Mouse (Mus musculus) lung, adult 2 months (tissue): Measurements from ENCODE around the gene Itga10. TPM values are rescaled to one million over a fixed set of nuclear protein-coding genes. Genes with fewer than 3 reads are reported as not detected.
A peak's percentile ranks its signal among the peaks of the same experiment; 100 is the strongest.
"Not testable (repeated sequence)": the region's sequence is repeated elsewhere in the genome, so short reads cannot be mapped to it uniquely, and the experiment has no call there.

Experiments used
- DNase-seq: peaks from one replicate; pipeline ENCODE4 v3.0.0; 2022
- H3K4me1 ChIP-seq: fragments of 200-500 bp; 2 replicates; pipeline ENCODE4 v1.6.1; 2011; ENCODE audit warnings: low read length; ENCODE audit not compliant: control insufficient read depth, insufficient read depth
- H3K4me3 ChIP-seq: fragments of 200-500 bp; replicated peaks from 2 replicates; pipeline ENCODE3; 2011; ENCODE audit warnings: low read depth, mild to moderate bottlenecking, control low read depth, low read length; ENCODE audit errors: extremely low read depth
- CTCF ChIP-seq: fragments of 200-500 bp; IDR thresholded peaks from 2 replicates; pipeline ENCODE4 v1.5.1; 2011; ENCODE audit warnings: mild to moderate bottlenecking, low read length, control low read depth; ENCODE audit not compliant: insufficient read depth
- POLR2A ChIP-seq: fragments of 200-500 bp; IDR thresholded peaks from 2 replicates; pipeline ENCODE4 v1.6.1; 2011; ENCODE audit warnings: low read depth, mild to moderate bottlenecking, control low read depth, low read length, borderline replicate concordance; ENCODE audit errors: extremely low read depth
- WGBS: fragments of 180-500 bp; shearing (Covaris S2); methylation state at CpG from one replicate; pipeline ENCODE4 v1.1.7; 2018; 5-methylcytosine and 5-hydroxymethylcytosine counted together
- polyA plus RNA-seq: library from polyadenylated mRNA; depleted of rRNA; stranded (reverse); fragments of >200 nt; gene quantifications from 2 replicates; pipeline ENCODE4 v1.2.3, GENCODE M21; 2012

Gene Itga10
- polyA plus RNA-seq, 1 experiment, result 2.3 TPM

- WGBS, result 2% methylated on average over 31 of the region's 40 CpGs
- peak; percentile 63 for DNase-seq
- H3K4me1 ChIP-seq, result peaks cover 12% of the 10 kb centered on the region
- peak overlapping the region; percentile 74 for H3K4me3 ChIP-seq
- TF ChIP-seq CTCF (no peak), POLR2A (peak; percentile 77; the same call in 1 of the 2 replicates)
Observed at GRCm38 (mm10) chr3:96601251-96601787, 44.1 kb upstream of the Itga10 start.

GRCm38 (mm10) chr3:96601941-96602703, 43.3 kb upstream of the Itga10 start:
- 29% methylated on average over 10 of the region's 10 CpGs for WGBS
- no peak for TF ChIP-seq POLR2A
- DNase-seq, result no peak
- peaks cover 7% of the 10 kb centered on the region for H3K4me1 ChIP-seq
- H3K4me3 ChIP-seq, result peak overlapping the region; percentile 45

GRCm38 (mm10) chr3:96602704-96603084, 42.7 kb upstream of the Itga10 start:
- no peak overlapping the region for H3K4me3 ChIP-seq
- H3K4me1 ChIP-seq, result peaks cover 4% of the 10 kb centered on the region
- 18% methylated on average over 5 of the region's 5 CpGs for WGBS
- DNase-seq, result no peak
- TF ChIP-seq CTCF, result no peak
- no peak for TF ChIP-seq POLR2A

- H3K4me1 ChIP-seq, result 0 out of 2 replicates have a peak, but pooled peaks cover 2% of the 10 kb centered on the region
- 53% methylated on average over 5 of the region's 5 CpGs for WGBS
- no peak overlapping the region for H3K4me3 ChIP-seq
- TF ChIP-seq POLR2A (no peak), CTCF (no peak)
- DNase-seq, result no peak
Observed at GRCm38 (mm10) chr3:96603311-96603710, 42.1 kb upstream of the Itga10 start.

- H3K4me3 ChIP-seq, H3K4me1 ChIP-seq, DNase-seq: not testable (repeated sequence)
- 86% methylated on average over 4 of the region's 4 CpGs for WGBS
Observed at GRCm38 (mm10) chr3:96606007-96606406, 39.4 kb upstream of the Itga10 start.

GRCm38 (mm10) chr3:96606618-96607017, 38.8 kb upstream of the Itga10 start:
- Histone ChIP-seq H3K4me1 (0 out of 2 replicates have a peak, but pooled peaks cover 2% of the 10 kb centered on the region), H3K4me3 (no peak overlapping the region)
- DNase-seq, result no peak
- WGBS, result 79% methylated on average over 4 of the region's 4 CpGs
- no peak for TF ChIP-seq CTCF
- TF ChIP-seq POLR2A, result no peak

- WGBS, result 77% methylated on average over 3 of the region's 3 CpGs
- Histone ChIP-seq H3K4me3 (no peak overlapping the region), H3K4me1 (no peaks in the 10 kb centered on the region)
- DNase-seq, result no peak
- TF ChIP-seq CTCF (no peak), POLR2A (no peak)
Observed at GRCm38 (mm10) chr3:96617941-96618340, 27.4 kb upstream of the Itga10 start.

- WGBS, result 89% methylated on average over 4 of the region's 4 CpGs
- TF ChIP-seq POLR2A, result no peak
- TF ChIP-seq CTCF, result no peak
- H3K4me1 ChIP-seq, result no peaks in the 10 kb centered on the region
- DNase-seq, result no peak
- H3K4me3 ChIP-seq, result no peak overlapping the region
Observed at GRCm38 (mm10) chr3:96623201-96623600, 22.2 kb upstream of the Itga10 start.

GRCm38 (mm10) chr3:96629729-96630600, 15.4 kb upstream of the Itga10 start, which contains the start of gene Rbm8a:
TSS of gene Rbm8a (plus strand) at chr3:96629933.
- WGBS, result under 1% methylated on average over 48 of the region's 48 CpGs
- peak; percentile 96 for DNase-seq
- Histone ChIP-seq H3K4me1 (peaks cover 7% of the 10 kb centered on the region), H3K4me3 (peak within 1 kb of the TSS; percentile 75)
- TF ChIP-seq CTCF (no peak), POLR2A (peak; percentile 98)
